Comparison of ENCODE assay signal across 9 mouse cellular contexts in genomic region chr8:44985326-44986288, GRCm38 (mm10). TPM values are rescaled to one million over a fixed set of nuclear protein-coding genes. Genes with fewer than 3 reads are reported as not detected.
DNase-seq lines count a peak whose midpoint lies in the region; ATAC-seq and TF ChIP-seq lines count a peak whose summit lies in the region.
"Had no signal": no experiment of that assay in that cellular context is flagged by ENCODE, and none has a peak within 500 bp of the region (broad histone marks: within the 10 kb centered on the region; RNA-seq: fewer than 3 reads in every experiment).

No protein-coding gene starts in this region.

- TF ChIP-seq CTCF in cerebellum, adult 2 months (IDR thresholded peaks at IDR 0.05; ENCODE audit: borderline replicate concordance, insufficient read depth, low read depth, low read length) = peak; percentile 33; the same call in 1 of the 2 replicates
- peak; percentile 67 for TF ChIP-seq CTCF in hindbrain, postnatal 0 days (IDR thresholded peaks at IDR 0.05; ENCODE audit: low read depth)
- no peak for TF ChIP-seq CTCF in thymus, adult 2 months (IDR thresholded peaks at IDR 0.05; ENCODE audit: borderline replicate concordance, control insufficient read depth, extremely low read depth, insufficient read depth, low read length, poor library complexity)

- H3K4me1 ChIP-seq in cerebellum, adult 2 months (ENCODE audit: control insufficient read depth, insufficient read depth, low read length) = peaks cover 4% of the 10 kb centered on the region; the same call in 1 of the 2 replicates
- H3K4me1 ChIP-seq in hindbrain, postnatal 0 days (ENCODE audit: insufficient read depth, low read length) = no peaks in the 10 kb centered on the region
- peaks cover 12% of the 10 kb centered on the region for H3K4me1 ChIP-seq in midbrain, embryonic 13.5 days (replicated peaks)
- no peaks in the 10 kb centered on the region for H3K4me1 ChIP-seq in thymus, adult 2 months (replicated peaks; ENCODE audit: control insufficient read depth, insufficient read depth, low read length)

- peak; percentile 68; the same call in 1 of the 2 replicates for ATAC-seq in hindbrain, postnatal 0 days
- peak; percentile 78 for ATAC-seq in midbrain, embryonic 13.5 days

- H3K4me2 ChIP-seq in hindbrain, postnatal 0 days (ENCODE audit: low read depth, low read length) = no peak overlapping the region
- no peak overlapping the region for H3K4me2 ChIP-seq in midbrain, embryonic 13.5 days (replicated peaks)

- no peak for TF ChIP-seq POLR2A in cerebellum, adult 2 months (IDR thresholded peaks at IDR 0.05; ENCODE audit: borderline replicate concordance, insufficient read depth, low read length)
- no peak for TF ChIP-seq POLR2A in thymus, adult 2 months (IDR thresholded peaks at IDR 0.05; ENCODE audit: control insufficient read depth, extremely low read depth, insufficient read depth, low read length, poor library complexity)

- no peak overlapping the region for H3K27ac ChIP-seq in cerebellum, adult 2 months (ENCODE audit: insufficient read depth, low read length)
- H3K27ac ChIP-seq in hindbrain, postnatal 0 days = peak overlapping the region; percentile 22; the same call in 1 of the 2 replicates
- no peak overlapping the region for H3K27ac ChIP-seq in midbrain, embryonic 13.5 days
- H3K27ac ChIP-seq in thymus, adult 2 months (ENCODE audit: control insufficient read depth, insufficient read depth, low read length) = no peak overlapping the region

- no peaks in the 10 kb centered on the region; the same call in 1 of the 2 replicates for H3K36me3 ChIP-seq in hindbrain, postnatal 0 days (ENCODE audit: insufficient read depth, low read length)
- H3K36me3 ChIP-seq in midbrain, embryonic 13.5 days = no peaks in the 10 kb centered on the region; the same call in 1 of the 2 replicates
- H3K36me3 ChIP-seq in thymus, adult 2 months (ENCODE audit: control insufficient read depth, insufficient read depth, low read length) = no peaks in the 10 kb centered on the region

- no peaks in the 10 kb centered on the region for H3K9me3 ChIP-seq in hindbrain, postnatal 0 days (ENCODE audit: low read length)
- H3K9me3 ChIP-seq in midbrain, embryonic 13.5 days = no peaks in the 10 kb centered on the region

- WGBS in cerebellum, adult 2 months = 27% methylated on average over 10 of the region's 10 CpGs
- 24% methylated on average over 10 of the region's 10 CpGs for WGBS in hindbrain, postnatal 0 days
- 26% methylated on average over 10 of the region's 10 CpGs for WGBS in midbrain, embryonic 13.5 days
- 38% methylated on average over 10 of the region's 10 CpGs for WGBS in thymus, adult 2 months

- H3K4me3 ChIP-seq in cerebellum, adult 2 months (replicated peaks; ENCODE audit: insufficient read depth, low read depth, low read length) = no peak overlapping the region
- H3K4me3 ChIP-seq in hindbrain, postnatal 0 days (ENCODE audit: low read length) = no peak overlapping the region
- no peak overlapping the region for H3K4me3 ChIP-seq in midbrain, embryonic 13.5 days (replicated peaks)
- H3K4me3 ChIP-seq in thymus, adult 2 months (ENCODE audit: control insufficient read depth, insufficient read depth, low read length) = no peak overlapping the region
- H3K4me3 ChIP-seq: erythroblast, embryonic 14.5 days had no signal

- no peaks in the 10 kb centered on the region for H3K27me3 ChIP-seq in cerebellum, adult 2 months (ENCODE audit: control insufficient read depth, insufficient read depth, low read length)
- H3K27me3 ChIP-seq in hindbrain, postnatal 0 days (ENCODE audit: insufficient read depth, low read length) = no peaks in the 10 kb centered on the region
- peaks cover 38% of the 10 kb centered on the region for H3K27me3 ChIP-seq in midbrain, embryonic 13.5 days
- no peaks in the 10 kb centered on the region for H3K27me3 ChIP-seq in thymus, adult 2 months (ENCODE audit: control insufficient read depth, insufficient read depth, low read length)

- peak in 1 of 2 experiments; percentile 45 for DNase-seq in cerebellum, adult 2 months
- DNase-seq in cerebellum, adult 11-12 months = no peak
- peak; percentile 45 to 64 for DNase-seq in right cerebral cortex, postnatal 10 days (ENCODE audit: low spot score in 2 of 2)
- DNase-seq in right cerebral cortex, postnatal 4 days = no peak
- peak; percentile 83 for DNase-seq in hindbrain, postnatal 0 days (ENCODE audit: low spot score)
- DNase-seq in MN1 (ENCODE audit: low spot score) = no peak
- DNase-seq in thymus, adult 2 months = no peak

- H3K9ac ChIP-seq in hindbrain, postnatal 0 days (replicated peaks; ENCODE audit: low read length) = no peak overlapping the region
- no peak overlapping the region for H3K9ac ChIP-seq in midbrain, embryonic 13.5 days (replicated peaks)

RNA-seq across cellular contexts. Expression of gene Fat1, which starts 50.4 kb away (rescaled TPM):
- 106 and 120 TPM in 2 replicates for polyA plus RNA-seq in cerebellum, adult 2 months (2012; rRNA removed)
- 89.5 and 114 TPM in 2 replicates for total RNA-seq in hindbrain, postnatal 0 days (2014; rRNA removed)
- 10.0 and 10.5 TPM in 2 replicates for polyA plus RNA-seq in hindbrain, postnatal 0 days (2015; fragmentation: Nextera tagmentation; extraction: Ambion mirVana)
- 10.9 and 11.9 TPM in 2 replicates for polyA plus RNA-seq in midbrain, embryonic 13.5 days (2015; fragmentation: Nextera tagmentation; extraction: Ambion mirVana)
- polyA plus RNA-seq in thymus, adult 2 months (2012; rRNA removed) = 7.7 and 10.2 TPM in 2 replicates

Comparison
In these comparisons a context has a peak if more than half of its experiments do, and no peak if none do; other contexts are left out.
1. DNase-seq: peak in right cerebral cortex, postnatal 10 days (2 of 2) and hindbrain, postnatal 0 days (single experiment); none in cerebellum, adult 11-12 months (single experiment), right cerebral cortex, postnatal 4 days (single experiment), MN1 (single experiment) and thymus, adult 2 months (single experiment).